Mouse (Mus musculus) ovary, adult 18-20 months (tissue): Measurements from ENCODE around the gene Vmn1r39.
"Not testable (repeated sequence)": the region's sequence is repeated elsewhere in the genome, so short reads cannot be mapped to it uniquely, and the experiment has no call there.

Experiments used
- DNase-seq: peaks from one replicate; pipeline ENCODE4 v3.0.0; 2022; ENCODE audit warnings: low spot score, mixed read lengths

Vmn1r39 gene

DNA sequence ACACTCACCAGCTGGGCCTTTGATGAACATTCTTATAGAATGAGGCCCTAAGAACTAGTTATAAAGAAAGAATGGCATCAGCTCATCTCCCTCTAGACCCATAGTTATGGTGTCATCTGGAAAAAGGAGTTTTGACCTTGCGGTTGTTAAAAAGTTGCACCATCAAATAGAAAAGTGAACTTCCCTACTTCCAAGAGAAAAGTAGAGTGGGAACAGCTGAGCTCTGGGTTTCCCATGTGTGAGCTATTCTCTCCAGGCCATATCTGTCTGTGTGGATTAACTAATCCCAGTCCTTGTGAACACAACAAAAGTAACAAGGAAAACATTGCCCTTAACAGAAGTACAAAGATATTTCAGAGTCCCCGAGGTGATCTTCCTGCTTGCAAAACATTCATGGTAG, at the start of gene Vmn1r39:
Gene Vmn1r39 (minus strand): TSS at position 101 of the 400 bp plus-strand sequence.
- no peak for DNase-seq

GRCm38 (mm10) chr6:66859391-66859790, 49.0 kb upstream of the Vmn1r39 start:
- DNase-seq, result no peak

GRCm38 (mm10) chr6:66858356-66858755, 47.9 kb upstream of the Vmn1r39 start:
- no peak for DNase-seq

- no peak for DNase-seq
These were observed 45.8 kb upstream of the Vmn1r39 start for GRCm38 (mm10) chr6:66856236-66856635.

- DNase-seq, result no peak
These were observed 38.5 kb upstream of the Vmn1r39 start for GRCm38 (mm10) chr6:66848936-66849335.

DNA sequence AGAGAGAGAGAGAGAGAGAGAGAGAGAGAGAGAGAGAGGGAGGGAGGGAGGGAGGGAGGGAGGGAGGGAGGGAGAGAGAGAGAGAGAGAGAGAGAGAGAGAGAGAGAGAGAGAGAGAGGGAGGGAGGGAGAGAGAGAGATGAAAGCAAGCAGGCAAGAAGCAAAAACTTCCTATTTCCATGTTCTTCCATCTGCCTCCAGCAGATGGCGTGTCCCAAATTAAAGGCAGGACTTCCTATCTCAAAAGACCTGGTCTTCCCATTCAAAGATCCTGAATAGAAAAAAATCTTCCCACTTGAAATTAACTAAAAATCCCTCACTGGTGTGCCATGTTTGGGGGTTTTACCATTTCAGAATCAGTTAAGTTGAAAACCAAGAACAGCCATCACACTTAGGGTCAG, 30.2 kb upstream of the Vmn1r39 start:
- not testable (repeated sequence) for DNase-seq

GRCm38 (mm10) chr6:66836932-66837331, 26.5 kb upstream of the Vmn1r39 start:
- no peak for DNase-seq

GRCm38 (mm10) chr6:66806311-66806710, 4.1 kb downstream of the Vmn1r39 start:
- no peak for DNase-seq

GRCm38 (mm10) chr6:66805713-66806112, 4.7 kb downstream of the Vmn1r39 start:
- DNase-seq, result no peak

DNA sequence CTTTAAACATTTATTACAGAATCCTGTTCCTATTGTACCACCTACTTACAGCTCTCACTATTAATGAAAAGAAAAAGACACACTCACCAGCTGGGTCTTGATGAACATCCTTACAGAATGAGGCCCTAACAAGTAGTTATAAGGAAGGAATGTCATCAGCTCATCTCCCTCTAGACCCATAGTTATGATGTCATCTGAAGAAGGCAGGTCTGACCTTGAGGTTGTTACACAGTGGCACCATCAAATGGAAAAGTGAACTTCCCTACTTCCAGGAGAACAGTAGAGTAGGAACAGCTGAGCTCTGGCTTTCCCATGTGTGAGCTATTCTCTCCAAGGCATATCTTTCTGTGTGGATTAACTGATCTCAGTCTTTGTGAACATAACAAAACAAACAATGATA, 27.9 kb downstream of the Vmn1r39 start, which contains the start of gene Vmn1r38:
Gene Vmn1r38 (minus strand): TSS at position 101 of the 400 bp plus-strand sequence.
- DNase-seq, result not testable (repeated sequence)
